Mouse (Mus musculus) frontal cortex, postnatal 25 days (tissue): ENCODE results near the gene Wwox.
A peak's percentile ranks its signal among the peaks of the same experiment; 100 is the strongest.

Source experiments
- DNase-seq, 2 experiments: peaks; one replicate each; pipeline ENCODE4 v3.0.0; 2022; ENCODE audit warnings: low spot score in 2 of 2

Gene Wwox

DNA sequence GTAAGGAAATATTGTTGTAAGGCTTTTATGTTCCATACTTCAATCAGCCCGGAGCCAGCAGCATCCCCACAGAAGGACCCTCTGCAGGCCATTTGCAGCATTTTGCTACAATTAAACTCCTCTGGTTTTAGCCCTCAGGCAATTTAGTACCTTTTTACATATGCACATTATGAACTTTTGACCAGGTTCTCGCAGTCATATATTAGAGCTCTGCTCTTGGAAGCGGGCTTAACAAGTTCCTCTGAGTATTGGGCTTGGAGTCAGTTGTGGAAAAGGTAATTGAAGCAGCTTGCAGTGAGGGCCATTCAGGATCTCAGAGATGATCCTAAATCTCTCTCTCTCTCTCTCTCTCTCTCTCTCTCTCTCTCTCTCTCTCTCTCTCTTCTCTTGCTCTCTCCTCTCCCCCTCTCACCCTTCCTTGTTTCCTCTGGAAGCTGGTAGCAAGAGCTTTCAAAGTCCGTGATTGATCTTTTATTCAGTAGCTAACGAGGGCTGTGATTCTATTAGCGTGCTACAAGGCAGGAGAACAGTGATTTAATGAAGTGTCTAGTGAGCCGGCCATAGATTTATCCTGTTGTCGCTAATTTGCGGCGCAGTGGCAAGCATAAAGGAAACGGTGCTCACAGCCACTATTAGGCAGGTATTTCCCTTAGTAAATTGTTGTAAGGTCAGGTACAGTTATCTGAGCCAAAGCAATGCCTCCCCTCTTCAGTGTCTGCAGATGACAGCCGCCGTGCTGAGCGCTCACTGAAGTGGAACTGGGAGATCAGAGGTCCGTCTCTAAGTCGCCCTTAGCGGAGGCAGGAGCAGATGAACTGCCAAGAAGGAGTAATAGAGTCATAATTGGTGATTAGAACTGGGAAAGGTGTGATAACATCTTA lies 292.0 kb downstream of the Wwox start:
- DNase-seq: no peak

DNA sequence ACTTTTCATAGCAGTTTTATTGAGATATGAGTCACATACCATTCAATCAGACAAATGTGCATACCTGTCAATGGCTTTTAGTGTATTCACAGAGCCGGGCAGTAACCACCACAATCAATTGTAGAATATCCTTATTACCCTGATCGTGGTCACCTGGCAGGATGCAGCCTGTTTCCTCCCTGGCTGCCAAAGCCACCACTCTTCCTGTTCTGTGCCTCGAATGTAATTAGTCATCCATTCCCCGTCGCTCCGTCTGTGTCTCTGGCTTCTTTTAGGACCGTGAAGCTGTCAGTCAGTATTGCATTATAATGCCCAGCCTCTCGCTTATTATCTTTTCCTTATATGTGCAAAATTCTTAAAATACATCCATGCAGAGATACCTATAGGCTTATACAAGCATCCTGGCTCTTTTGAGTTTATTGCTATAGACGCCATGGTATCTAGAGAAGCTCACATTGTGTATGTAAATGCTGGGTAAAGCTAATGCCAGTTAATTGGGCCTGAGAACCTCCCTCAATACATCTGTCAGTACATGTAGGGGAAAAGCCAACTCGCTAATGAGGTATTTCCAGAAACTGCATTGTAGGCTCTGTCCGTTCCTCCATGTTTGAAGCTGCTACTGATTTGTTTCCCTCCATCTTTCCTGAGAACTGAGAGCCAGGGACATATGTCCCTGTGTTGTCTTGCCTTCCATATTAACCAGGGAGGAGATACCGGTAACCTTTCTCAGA lies 303.9 kb downstream of the Wwox start:
- DNase-seq: no peak

DNA sequence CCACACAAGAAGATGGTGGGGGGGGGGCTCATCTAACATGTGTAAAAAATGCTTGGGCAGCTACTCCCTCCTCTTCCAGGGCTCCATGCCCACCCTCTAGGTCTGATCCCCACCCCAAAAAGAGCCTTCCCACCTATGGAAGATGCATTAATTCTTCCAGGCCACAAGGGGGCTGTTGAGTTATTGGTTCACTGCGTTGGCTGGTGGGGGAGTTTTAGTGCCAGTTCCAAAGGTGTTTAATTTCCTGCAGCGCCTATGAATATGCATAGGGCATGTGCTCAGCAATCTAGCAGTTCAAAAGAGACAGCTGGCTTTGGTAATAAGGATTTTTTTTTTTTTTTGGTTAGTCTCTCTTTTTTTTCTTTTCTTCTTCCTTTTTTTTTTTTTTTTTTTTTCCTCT lies 306.9 kb downstream of the Wwox start:
- DNase-seq: no peak

DNA sequence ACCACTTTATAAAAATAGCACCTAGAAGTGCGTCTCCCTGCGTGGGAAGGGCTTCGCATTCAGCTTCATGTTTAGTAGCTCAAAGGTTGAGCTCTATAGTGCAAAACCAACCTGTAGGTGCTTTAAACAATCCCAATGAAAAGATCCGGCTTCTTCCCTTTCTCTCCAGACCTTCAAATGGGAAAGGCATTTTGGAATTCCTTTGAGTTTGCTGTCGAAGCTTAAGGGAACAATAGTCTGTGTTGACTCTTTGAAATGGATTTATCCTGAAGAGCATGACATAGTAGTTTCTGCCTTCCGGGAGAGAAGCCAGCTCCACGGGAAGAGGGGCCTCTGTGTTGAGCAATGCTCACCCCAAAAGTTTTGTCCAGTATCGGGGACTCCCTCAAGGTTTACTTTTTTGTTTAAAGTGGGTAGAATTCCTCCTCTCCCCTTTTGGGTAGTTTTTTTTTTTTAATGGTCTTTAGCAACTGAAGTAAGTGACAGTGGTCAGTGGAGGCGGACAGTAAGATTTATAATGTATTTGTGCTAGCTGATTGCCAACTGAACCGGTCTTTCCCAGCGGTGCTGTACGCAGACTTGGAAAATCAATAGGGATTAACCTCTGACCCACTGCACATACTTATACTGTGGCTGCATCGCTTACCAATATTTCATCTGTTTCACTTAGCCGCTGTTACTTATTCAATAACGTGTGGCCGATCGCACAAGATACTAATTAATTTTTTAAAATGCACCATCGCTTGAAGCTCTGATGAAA lies 312.1 kb downstream of the Wwox start:
- no peak for DNase-seq

DNA sequence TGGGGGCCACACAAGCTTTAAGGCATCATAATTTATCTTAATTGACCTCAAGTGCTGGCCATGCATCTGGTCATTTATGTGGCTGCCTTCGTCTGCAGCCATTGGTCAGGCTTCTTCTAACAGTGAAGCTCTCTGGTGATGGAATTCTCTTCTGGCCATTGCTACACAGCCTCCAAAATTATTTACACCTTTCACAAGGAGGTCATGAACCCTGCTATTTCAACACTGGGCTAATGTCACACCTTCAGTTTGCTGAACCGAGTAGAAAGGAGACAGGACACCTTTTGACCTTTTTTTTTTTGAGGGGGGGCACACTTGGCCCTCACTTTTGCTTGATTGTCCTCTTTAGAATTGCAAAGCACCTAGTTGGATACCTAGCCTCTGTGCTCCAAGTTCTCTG lies 320.2 kb downstream of the Wwox start:
- no peak for DNase-seq

DNA sequence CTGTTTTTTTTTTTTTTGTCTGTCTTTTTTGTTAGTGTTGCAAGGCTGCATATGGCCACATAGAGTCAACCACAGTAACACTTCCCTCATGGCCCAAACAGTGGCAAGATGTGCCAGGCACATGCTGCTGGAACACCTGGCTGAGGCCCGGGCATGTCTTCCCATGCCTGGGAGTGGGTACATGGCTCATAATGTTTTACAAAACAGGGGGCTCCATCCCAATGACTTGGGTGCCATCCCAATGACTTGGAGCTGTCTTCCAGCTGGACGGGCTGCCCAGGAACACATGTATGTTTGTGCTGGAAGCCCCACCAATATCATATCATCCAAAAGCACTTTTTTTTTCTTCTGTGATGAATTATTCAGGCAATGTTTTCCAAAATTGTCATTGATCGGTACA lies 329.1 kb downstream of the Wwox start:
- DNase-seq: no peak

DNA sequence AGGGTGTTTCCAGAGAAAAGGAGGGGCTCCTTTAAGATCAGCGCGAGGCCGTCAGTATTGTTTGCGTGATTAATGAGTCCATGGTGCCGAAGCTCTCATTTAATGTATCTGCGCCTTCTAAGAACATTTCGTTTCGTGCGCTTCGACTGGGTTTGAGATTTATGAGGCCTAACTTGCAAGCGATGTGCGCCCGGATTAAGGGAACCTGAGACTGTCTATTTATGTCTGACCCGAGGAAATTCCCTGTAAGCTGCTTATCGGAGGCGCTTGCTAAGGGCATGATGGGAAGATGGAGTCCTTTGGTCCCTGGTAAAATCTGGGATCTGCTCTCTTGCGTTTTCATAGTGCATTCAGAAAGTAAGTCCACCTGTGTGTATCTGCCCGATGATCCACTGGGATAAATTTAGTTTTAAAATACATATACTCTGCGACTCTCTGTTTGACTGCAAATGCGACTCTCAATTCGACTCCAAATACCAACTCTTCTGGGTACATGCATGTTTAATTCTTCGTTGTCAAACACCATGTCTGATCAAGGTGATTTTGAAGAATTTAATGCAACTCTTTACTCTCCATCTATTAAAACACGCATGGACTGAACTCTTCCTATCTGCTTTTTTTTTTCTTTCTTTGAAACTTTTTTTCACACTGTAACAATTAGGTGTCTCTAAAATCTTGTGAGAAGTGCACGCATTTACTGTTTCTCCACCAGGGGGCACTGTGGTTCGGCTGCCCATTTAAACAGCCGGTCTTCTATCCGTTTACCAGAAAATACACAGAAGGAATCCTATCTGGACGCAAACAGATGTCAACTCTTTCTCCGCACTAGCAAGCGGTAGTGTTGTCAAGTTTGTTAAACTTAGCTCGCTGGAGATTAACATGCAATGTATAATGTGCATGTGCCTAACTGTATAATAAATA lies 331.7 kb downstream of the Wwox start:
- peak; percentile 43 to 72 for DNase-seq

DNA sequence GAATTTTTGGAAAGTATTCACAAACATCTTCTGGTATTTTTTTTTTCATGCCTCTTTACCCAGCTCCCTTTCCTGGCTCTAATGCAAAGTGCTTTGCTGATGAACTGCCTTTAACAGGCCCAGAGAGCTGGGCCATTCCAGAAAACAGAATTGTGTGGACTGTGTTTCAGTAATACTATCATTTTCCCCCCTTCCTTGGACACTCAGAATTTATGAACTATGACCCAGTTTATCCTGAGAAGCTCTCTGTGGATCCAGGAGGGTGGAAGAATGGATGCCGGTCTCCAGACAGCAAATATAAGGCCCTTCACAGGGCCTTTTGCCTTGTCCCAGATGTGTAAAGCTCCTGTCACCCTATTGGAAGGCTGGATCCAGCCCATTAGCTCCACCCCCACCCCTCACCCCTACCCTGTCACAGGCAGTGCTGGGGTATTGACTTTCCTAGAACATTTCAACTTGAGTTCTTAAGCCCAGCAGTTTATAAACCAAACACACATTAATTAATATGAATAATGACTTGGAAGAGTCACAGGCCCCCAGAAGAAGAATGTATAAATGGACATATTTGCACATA lies 332.9 kb downstream of the Wwox start:
- DNase-seq: no peak

DNA sequence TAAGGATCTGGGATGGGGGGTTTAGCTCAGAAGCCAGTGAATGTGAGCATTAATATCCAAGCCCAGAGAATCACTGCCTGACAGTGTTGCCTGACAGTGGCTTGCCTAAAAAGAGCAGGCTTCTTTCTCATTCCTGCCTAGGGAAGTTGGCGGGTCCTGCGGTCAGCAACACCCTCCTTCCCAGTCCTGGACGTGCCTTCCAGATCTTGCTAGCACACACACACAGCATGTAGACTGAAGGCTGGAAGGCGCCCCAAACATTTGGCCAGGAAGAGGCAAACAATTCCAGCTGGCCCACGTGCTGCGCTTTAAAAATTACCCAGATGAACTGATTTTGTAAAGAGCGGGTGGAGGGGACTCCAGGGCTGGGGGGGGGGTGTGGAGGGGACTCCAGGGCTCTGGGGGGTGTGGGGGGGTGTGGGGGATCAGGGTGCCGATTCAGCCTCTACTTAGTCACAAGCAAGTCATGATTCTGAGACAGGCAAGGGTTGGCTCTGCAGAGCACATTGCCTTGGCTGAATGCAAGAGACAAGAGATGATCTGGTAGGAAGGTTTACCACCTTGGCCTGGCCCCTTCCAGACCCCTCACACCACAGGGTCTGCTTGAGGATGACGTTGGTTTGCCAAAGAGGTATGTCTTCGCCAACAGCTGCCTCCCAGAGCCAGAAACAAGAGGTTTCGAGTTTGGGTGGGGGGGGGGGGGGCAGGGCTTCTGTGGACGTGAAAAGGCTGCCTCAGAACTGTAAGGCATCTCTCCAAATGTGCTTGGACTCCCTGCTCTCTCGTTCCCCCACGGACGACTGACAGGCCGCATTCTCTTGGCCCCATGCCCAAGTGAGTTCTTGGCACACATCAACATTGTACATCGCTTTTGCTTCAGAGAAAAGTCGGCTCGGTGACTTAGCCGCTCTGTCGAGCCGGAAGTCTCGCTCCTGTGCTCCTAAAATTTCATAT lies 334.3 kb downstream of the Wwox start:
- DNase-seq: peak in 1 of 2 experiments; percentile 23

DNA sequence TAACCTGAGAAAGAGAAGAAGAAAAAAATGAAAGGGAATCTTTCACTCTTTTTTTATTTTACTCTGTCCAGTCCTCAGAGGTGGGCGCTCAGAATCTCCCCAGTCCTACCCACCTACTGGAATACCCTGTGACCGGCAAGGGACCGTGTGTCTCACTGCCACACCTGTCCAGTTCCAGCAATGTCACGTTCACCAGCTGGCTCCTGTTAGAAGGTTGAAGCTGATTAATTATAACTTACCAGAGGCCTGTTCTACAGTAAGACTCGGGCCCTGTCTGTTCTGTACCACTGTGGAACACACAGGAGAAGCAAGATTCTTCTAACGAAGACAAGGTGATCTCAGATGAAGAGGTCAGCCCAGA lies 334.9 kb downstream of the Wwox start:
- no peak for DNase-seq

DNA sequence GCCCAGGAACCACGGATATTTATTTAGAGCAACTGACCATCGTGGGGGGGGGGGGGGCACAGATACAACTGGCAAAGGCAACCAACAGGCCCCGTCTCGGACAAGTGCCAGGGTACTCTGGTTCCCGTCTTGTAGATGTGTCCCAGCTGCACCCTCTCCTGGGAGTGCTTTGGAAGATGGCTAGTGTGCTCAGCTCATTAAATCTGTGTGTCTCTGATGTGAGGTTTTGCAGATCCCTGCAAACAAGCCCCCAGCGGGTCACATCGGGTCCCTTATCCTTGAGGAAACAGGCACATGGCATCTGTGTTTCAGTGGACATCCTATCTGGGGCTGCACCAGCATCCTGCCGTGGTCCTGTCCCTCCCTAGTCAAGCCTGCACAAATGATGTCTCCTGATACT lies 336.1 kb downstream of the Wwox start:
- no peak for DNase-seq

DNA sequence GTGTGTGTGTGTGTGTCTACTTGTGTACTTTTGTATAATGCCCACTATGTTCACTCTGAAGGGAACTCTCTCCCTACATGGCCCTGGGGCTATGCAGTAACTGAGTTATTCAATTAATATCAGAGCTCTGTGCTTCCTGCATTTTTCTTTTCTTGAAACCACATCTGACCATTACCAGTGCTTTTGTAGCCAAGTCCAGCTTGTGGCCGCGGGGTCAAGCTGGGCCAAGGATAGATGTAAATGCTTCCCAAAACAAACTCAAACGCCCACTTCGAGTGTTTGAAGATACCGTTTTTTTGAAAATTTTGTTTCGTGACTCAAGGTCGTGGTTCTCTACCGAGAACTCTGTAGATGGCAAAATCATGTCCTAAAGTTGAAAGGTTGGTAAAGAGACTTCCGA lies 337.2 kb downstream of the Wwox start:
- no peak for DNase-seq

DNA sequence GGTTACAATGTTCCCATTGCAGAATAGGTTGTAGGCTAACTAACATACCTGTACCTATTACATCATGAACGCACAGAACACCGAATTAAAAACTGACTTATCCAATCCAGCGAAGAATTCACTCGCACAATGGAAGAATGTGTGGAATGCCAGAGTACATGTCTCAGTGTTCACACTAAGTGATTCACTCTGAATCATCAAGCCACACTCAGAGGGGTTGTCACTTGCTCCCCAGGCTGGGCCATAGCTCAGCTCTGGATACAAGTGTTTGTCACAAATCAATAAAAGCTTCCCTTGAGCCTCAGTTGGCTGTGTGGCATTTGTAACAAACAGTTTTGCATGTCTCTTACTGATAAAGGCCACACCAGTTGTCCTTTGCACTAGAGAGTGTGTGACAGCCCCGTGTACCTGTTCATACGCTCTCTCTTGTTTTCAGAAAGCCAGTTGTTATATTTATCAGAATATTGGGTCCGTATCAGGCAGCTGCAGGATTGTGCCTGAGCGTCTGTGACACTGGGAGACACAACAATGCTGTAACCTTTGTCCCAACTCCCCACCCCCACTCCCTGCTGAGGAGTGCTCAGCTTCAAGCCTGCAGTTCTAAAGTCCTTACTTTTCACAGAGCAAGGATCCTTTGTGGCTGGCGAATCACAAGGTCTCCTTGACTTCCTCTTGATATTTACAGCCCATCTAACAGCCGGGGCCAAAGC lies 338.0 kb downstream of the Wwox start:
- no peak for DNase-seq

DNA sequence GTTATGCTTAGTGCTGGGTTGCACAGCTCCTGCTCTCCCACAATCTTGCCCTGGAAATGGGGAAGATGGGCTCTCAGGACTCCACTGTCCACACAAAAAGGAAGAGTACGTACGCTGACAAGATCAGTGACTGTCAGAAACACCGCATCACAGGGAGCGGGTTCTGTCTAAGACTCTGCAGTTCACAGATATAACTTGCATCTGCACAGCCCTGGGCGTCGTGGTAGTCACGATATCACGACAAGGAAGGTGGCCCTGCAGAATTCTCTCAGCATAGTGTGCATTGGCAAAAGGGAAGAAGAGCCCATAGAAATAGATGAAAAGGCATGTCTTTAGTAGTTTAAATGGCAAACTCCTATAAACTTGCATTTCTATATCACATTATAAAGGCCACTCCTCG lies 339.5 kb downstream of the Wwox start:
- no peak for DNase-seq

DNA sequence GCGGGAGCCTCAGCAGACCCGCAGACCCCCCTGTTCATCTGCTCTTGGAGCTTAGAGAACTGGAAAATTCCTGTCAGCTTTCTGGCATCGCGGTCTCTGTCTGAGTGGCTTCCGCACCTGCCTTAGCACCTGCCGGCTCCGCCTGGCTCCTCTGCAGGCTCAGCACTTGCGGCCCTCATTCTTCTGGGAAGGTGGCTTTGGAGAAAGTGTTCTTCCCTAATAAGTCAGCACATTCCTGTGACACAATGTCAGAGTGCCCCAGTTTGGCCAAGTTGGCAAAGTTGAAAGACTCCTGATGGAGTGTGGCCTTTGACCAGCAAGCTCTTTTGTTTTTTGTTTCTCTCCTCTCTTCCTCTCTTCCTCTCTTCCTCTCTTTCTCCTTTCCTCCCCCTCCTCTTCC lies 343.9 kb downstream of the Wwox start:
- DNase-seq: no peak

DNA sequence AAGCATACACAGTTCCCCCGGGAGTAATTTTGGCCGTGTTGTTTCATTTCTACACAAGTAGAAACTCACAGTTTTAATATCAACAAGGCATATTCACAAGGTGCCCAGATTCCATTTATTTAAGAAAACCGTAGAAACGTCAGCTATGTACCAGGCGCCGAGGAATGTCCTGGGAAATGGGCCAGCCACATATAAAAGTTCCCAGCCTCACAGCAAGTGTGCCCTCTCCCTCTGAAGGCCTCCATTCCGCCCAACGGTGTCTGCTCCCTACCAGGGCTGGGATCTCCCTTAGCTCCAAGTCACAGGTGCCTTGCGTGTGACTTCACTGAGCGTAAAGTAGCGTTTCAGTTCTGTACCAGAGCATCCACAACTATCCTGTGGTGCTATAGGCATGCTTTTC lies 346.4 kb downstream of the Wwox start:
- DNase-seq: no peak

DNA sequence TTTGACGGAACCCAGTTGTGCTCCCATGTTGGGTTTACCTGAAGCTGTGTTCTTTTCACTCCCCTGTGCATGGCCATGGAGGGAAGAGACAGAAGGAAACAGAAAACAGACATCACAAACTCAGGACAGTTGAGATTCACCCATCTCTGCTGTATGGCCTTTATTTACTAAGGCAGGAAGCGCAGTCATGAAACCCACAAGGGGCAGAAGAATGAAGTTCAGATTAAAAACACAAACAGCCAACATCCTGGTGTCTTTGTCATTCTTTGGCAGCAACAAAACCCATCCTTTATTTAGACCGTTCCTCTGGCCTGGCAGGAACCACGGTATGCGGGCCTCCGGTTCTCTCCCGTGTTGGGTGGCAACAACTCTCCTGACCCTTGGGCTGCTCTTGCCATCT lies 350.2 kb downstream of the Wwox start:
- DNase-seq: no peak

DNA sequence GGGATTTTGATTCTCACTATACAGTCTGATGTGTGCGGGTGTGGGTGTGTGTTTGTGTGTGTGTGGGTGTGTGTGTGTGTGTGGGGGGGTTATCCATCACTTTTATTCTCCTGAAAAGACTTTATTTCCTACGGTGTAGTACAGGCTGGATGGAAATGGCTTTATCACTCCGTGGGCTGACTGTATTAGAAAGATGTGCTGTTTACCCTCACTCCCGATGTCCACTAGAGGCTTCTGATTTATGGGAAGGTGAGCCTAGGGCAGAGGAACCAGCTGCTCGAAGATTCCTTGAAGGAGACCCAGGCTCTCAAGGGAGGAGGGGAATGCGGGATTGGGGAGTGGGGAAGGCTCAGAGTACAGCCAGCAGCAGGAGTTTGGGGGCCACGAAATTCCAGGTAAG lies 351.3 kb downstream of the Wwox start:
- no peak for DNase-seq

DNA sequence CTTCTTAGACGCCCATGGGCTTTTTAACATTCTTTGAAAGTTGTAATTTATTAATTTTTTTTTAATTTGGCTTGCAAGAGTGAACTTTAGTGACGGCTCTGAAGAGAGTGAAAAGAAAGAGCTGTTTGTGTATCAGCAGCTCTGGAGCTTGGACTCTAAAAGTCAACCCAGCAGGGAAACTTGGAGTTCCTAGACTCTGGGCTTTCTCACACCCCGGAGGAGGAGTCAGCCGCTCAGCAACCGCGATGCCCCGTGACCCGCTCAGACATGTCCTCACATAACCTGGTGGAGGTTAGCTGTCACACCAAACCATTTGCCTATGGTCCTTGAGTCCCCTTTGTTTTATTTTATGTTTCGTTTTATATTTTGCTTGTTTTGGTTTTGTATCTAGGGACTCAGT lies 354.2 kb downstream of the Wwox start:
- no peak for DNase-seq
